Mouse (Mus musculus) ES-Bruce4 (cell line): ENCODE data around the gene Aph1c. TPM values are rescaled to one million over a fixed set of nuclear protein-coding genes. Genes with fewer than 3 reads are reported as not detected.

Experiments used
- H3K27ac ChIP-seq: 2 replicates; pipeline ENCODE4 v1.5.1; 2012; ENCODE audit warnings: low read length, inconsistent platforms; ENCODE audit not compliant: insufficient read depth
- H3K27me3 ChIP-seq: 2 replicates; pipeline ENCODE4 v1.6.1; 2012; ENCODE audit warnings: mild to moderate bottlenecking, low read length, inconsistent platforms; ENCODE audit not compliant: control insufficient read depth, poor library complexity, insufficient read depth, severe bottlenecking
- H3K36me3 ChIP-seq: 2 replicates; pipeline ENCODE4 v1.6.1; 2012; ENCODE audit warnings: inconsistent platforms, mild to moderate bottlenecking, low read length, moderate library complexity; ENCODE audit not compliant: control insufficient read depth, poor library complexity, insufficient read depth, severe bottlenecking
- H3K4me1 ChIP-seq: one replicate; pipeline ENCODE4 v1.8.1; 2011; ENCODE audit warnings: low read length; ENCODE audit not compliant: control insufficient read depth, insufficient read depth
- H3K4me3 ChIP-seq: 2 replicates; pipeline ENCODE4 v1.5.1; 2011; ENCODE audit warnings: low read depth, mild to moderate bottlenecking, low read length
- H3K9ac ChIP-seq: 2 replicates; pipeline ENCODE4 v1.6.1; 2012; ENCODE audit warnings: low read depth, mild to moderate bottlenecking, inconsistent platforms; ENCODE audit not compliant: poor library complexity, severe bottlenecking
- H3K9me3 ChIP-seq: replicated peaks from 2 replicates; pipeline ENCODE4 v1.6.1; 2012; ENCODE audit warnings: mild to moderate bottlenecking, low read length, inconsistent platforms; ENCODE audit not compliant: control insufficient read depth, poor library complexity, insufficient read depth, severe bottlenecking
- CTCF ChIP-seq: IDR thresholded peaks from one replicate; pipeline ENCODE4 v1.8.1; 2011; ENCODE audit warnings: low read depth, low read length
- EP300 ChIP-seq: IDR thresholded peaks from 2 replicates; pipeline ENCODE4 v1.6.1; 2011; ENCODE audit warnings: low read depth, low read length; ENCODE audit not compliant: insufficient read depth
- POLR2A ChIP-seq: IDR thresholded peaks from one replicate; pipeline ENCODE4 v1.8.1; 2011; ENCODE audit warnings: low read length; ENCODE audit not compliant: insufficient read depth
- polyA plus RNA-seq: library from polyadenylated mRNA; stranded (reverse); fragments of >200 nt; gene quantifications from 2 replicates; pipeline ENCODE4 v1.2.4, GENCODE M21; 2011; ENCODE audit warnings: low read depth; ENCODE audit not compliant: missing spikeins, insufficient read depth, insufficient read length

Aph1c gene
- polyA plus RNA-seq, result 1.9 and 2.1 TPM in 2 replicates

DNA sequence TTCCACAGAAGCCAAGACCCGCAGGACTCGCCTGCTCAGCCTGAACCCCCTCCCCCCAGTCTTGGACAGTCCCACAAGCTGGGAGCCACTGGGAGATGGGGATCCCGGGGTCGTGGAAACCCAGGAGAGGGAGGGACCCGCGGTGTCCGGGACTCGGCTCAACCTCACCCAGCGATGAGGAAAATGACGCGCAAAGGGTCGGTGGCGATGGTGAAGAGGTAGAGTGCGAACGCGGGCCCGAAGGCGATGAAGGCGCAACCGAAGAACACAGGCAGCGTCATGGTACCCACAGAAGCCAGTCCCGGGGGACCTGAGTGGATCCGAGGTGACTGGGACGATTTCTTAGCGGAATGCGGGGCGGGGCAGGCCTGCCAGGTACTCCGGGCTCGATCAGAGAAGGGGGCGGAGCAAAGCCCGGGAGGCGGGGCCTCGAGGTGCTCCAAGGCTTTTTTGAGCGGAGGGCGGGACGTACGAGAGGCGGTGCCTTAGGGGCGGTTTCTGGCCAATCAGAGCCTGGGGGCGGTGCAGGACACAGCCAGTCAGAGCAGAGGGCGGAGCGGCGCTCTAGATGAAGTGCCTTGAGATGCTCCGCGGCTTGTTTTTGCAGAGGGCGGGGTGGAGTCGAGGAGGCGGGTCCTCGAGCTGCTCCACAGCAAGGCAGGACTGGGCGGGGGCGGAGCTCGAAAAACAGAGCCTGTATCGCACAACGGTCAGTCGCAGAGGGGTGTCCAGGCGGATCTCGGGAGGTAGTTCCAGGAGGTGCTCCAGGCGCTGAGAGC is at the start of gene Aph1c:
Aph1c (minus strand) TSS at position 409 of the 779 bp plus-strand sequence.
- Histone ChIP-seq H3K4me3 (peak within 1 kb of the TSS; percentile 97), H3K27ac (no peak within 1 kb of the TSS)

DNA sequence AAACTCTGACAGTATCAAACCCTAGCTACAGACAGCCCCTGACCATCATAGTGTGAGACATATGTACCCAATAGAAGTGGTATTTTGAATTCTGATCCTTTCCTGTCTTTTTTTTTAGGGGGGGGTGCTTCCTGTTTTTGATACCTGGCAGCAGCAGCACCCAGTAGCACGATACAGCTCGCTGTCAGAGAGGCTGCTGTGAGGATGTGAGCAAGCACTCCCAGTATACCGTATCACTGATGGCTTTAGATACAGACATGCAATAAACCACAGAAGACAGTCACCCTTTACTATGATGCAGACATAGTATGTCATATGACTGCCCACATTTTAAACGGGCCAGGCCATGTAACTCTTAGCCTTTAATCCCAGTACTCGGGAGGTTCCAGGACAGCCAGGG is 49.0 kb upstream of the Aph1c start:
- no peaks in the 10 kb centered on the region for H3K9me3 ChIP-seq
- no peaks in the 10 kb centered on the region for H3K4me1 ChIP-seq
- TF ChIP-seq POLR2A (no peak), CTCF (no peak), EP300 (no peak)
- no peak overlapping the region for H3K9ac ChIP-seq
- no peaks in the 10 kb centered on the region for H3K27me3 ChIP-seq
- no peak overlapping the region for H3K4me3 ChIP-seq
- H3K27ac ChIP-seq, result no peak overlapping the region
- no peaks in the 10 kb centered on the region for H3K36me3 ChIP-seq

More for the DNA sequence above, at the start of gene Aph1c:
- Histone ChIP-seq H3K27me3 (peaks cover 2% of the 10 kb centered on the region; the same call in 1 of the 2 replicates), H3K36me3 (no peaks in the 10 kb centered on the region), H3K9me3 (no peaks in the 10 kb centered on the region), H3K9ac (peak within 1 kb of the TSS; percentile 43), H3K4me1 (no peaks in the 10 kb centered on the region)
- TF ChIP-seq POLR2A (peak; percentile 32), EP300 (no peak)

DNA sequence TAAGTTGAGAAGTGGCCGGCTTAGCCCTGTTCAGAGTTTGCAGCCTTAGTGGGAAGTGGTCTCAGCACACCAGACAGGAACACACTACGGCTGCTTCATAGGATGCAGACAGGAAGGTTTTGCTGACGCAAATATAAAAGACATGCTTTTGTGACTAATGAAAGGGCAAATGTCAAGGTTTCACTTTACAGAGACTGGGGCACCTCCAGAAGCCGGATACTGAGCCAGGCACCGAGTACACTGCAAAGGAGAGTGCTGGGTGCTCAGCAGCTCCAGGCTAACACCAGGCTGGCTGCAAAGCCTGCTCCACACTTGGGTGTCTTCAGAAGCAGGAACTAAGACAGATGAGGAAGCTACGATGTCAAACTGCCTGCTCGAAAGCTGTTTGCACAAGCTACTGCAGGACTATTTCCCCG is 47.9 kb upstream of the Aph1c start:
- no peak overlapping the region for H3K9ac ChIP-seq
- no peaks in the 10 kb centered on the region for H3K9me3 ChIP-seq
- H3K27me3 ChIP-seq, result no peaks in the 10 kb centered on the region
- H3K36me3 ChIP-seq, result no peaks in the 10 kb centered on the region
- no peak overlapping the region for H3K4me3 ChIP-seq
- no peaks in the 10 kb centered on the region for H3K4me1 ChIP-seq
- no peak for TF ChIP-seq EP300
- TF ChIP-seq POLR2A, result no peak
- TF ChIP-seq CTCF, result no peak
- H3K27ac ChIP-seq, result no peak overlapping the region

DNA sequence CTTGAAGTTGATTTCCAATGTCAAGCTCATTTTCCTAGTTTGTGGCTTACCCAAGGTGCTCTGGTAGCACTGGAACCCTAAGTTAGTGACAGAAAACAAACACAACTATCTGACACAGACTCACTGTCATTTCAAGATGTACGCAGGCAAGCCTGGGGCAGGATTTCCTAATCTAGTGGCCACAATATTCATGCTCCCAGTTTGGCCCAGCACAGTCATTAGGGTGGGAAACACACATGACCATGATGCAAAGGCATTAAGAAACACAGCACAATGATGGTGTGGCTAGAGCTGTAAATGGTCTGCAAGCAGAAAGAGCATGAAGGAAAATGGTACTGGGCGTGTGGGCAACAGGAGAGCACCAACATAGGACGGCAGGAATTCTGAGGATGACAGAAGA is 47.3 kb upstream of the Aph1c start:
- Histone ChIP-seq H3K27ac (no peak overlapping the region), H3K4me1 (no peaks in the 10 kb centered on the region), H3K4me3 (no peak overlapping the region), H3K36me3 (no peaks in the 10 kb centered on the region), H3K9me3 (no peaks in the 10 kb centered on the region), H3K27me3 (no peaks in the 10 kb centered on the region), H3K9ac (no peak overlapping the region)
- no peak for TF ChIP-seq CTCF
- no peak for TF ChIP-seq EP300
- no peak for TF ChIP-seq POLR2A

DNA sequence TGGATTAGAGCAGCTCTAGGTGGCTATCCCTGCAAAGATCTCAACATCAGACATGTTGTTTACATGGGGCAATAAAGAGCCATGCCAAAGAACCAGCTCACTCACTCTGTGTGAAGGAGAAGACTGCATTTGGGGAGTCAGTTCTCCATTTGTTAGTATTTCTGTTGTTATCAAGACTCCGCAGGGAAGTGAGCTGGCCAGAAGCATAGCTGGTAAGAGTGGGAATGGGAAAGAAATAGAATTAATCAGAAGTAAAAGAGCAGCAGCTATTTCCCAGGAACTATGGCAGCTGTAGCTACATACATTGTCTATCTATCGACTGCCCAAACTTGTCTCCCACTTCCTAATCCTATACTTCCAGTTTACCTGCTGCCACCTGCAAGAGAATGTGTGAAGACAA is 46.2 kb upstream of the Aph1c start:
- H3K27ac ChIP-seq, result no peak overlapping the region
- H3K4me1 ChIP-seq, result no peaks in the 10 kb centered on the region
- H3K4me3 ChIP-seq, result no peak overlapping the region
- H3K9me3 ChIP-seq, result no peaks in the 10 kb centered on the region
- H3K36me3 ChIP-seq, result no peaks in the 10 kb centered on the region
- H3K27me3 ChIP-seq, result no peaks in the 10 kb centered on the region
- no peak for TF ChIP-seq CTCF
- H3K9ac ChIP-seq, result no peak overlapping the region

DNA sequence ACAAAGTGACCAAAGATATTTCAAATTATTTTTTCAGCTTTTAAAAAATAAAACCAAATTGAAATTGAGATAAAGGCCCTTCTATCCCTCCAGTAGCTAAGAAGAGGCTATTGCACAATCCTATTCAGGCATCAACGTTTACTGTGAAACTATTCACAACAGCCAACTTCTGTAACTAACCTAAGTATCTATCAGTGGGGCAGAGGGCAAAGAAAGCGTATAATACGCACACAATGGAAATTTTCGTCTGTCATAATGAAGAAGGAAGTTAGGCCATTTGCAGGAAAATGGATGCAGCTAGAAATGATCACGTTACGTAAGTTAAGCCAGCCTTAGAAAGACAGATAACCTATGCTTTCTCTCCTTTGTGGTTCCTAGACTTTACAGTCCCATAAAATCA is 45.0 kb upstream of the Aph1c start:
- no peak overlapping the region for H3K9ac ChIP-seq
- H3K27me3 ChIP-seq, result no peaks in the 10 kb centered on the region
- no peaks in the 10 kb centered on the region for H3K9me3 ChIP-seq
- H3K27ac ChIP-seq, result no peak overlapping the region
- no peaks in the 10 kb centered on the region for H3K36me3 ChIP-seq
- H3K4me1 ChIP-seq, result no peaks in the 10 kb centered on the region
- TF ChIP-seq POLR2A, result no peak
- no peak for TF ChIP-seq EP300
- no peak for TF ChIP-seq CTCF
- H3K4me3 ChIP-seq, result no peak overlapping the region
